Mouse (Mus musculus): ENCODE measurements around the gene Thsd4.

Thsd4 gene

DNA sequence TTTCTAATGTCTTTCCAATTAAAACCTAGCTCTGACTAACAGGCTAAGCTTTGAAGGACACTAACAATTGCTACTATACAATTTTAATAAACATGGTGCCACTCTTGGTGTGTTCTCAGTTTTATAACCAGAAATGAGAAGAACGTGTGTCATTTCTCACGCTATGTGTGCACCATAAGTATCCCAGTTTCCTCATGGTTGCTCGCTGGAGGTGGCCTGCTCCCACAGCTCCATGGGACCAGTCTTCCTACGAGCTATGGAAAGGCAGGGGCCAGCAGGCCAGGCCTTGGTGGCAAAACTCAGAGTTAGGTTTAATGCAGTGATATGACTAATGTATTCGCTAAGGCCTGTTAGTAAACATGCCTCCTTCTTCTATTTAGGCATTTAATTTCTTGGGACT lies 468.7 kb downstream of the Thsd4 start:
- DNase-seq, result no peak

DNA sequence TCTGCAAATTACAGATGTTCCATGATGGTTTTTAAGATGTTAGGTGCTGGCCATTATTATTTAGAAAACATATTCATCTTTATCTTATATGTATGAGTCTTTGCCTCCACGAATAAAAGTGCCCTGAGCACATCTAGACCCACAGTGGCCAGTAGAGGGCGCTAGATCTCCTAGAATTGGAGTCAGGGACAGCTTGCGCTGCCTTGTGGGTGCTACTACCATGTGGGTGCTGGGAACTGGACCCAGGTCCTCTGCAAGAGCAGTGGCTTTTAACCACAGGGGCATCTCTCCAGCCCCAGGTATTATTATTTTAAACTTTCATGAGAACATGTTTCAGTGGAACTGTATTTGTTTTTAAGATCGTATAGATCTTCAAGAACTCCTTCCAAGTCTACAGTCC lies 469.4 kb downstream of the Thsd4 start:
- DNase-seq, result peak in 1 of 2 experiments; percentile 5

DNA sequence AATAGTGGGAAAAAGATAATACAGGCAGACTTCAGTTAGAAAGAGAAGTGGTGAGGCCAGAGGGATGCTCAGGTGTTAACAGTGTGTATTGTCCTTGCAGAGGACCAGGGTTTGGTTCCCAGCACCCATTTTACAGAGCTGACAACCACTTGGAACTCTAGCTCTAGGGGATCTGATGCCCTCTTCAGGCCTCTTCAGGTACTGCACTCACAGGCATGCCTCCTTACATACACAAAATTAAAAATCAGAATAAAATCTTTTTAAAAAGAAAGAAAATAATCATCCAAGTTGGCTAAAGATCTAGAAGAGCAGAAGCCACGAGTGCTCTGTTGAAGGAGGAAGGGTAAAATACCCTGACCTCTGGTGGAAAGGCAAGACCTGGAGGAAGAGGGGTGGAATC lies 478.7 kb downstream of the Thsd4 start:
- no peak for DNase-seq

DNA sequence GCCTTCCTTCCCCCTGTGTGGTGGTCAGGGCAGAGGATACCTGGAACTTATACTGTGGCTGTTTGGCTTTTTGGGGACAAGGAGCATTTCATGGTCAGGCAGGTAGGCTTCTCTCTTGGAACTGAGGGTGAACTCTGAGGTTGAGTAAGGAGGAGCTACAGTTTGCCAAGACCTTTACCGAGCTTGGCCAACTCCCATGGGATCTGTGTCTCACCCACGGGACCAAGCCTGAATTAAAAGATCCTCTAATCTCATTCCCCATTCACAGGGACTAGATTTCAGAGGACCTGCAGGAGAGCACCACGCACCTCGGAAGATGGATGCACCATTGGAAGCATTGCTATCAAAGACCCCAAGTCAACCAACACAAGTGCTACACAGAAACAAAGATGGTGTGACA lies 487.0 kb downstream of the Thsd4 start:
- no peak for DNase-seq

DNA sequence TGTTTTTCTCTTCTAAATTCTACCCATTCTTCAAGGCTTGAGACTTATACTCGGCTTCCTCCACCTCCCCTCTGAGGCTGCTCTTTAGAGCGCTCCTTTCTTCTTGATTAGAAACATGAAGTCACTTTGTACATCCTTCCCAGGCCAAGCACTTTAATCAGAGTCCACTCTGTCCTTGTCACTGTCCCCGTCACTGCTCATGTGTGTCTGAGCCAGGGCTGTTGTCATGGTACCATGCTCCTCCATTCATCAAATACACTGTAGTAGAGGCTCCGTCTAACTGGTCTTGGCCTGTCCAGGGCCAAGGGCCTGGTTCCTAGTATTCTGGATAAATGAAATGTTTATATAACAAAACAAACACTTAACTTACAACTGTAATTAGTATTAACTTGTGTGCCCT lies 494.6 kb downstream of the Thsd4 start:
- DNase-seq, result no peak

DNA sequence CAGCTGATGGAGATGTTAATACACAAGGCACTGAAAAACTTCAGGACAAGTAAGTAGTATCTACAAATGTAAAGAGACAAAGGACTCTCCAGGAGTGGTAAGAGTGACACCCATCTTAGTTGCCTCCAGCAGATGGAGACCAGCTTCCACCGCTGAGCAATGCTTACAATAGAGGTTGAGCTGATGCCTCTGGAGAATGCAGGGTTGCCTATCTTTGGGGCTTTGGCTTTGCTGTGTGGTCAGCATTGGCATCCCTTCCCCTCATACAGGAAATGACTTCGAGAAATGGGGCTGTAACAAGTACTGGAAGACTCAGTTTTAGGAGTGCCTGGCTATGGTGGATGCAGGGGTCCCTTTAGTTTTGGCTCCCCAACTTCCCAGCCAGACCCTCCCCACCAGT lies 495.1 kb downstream of the Thsd4 start:
- no peak for DNase-seq

DNA sequence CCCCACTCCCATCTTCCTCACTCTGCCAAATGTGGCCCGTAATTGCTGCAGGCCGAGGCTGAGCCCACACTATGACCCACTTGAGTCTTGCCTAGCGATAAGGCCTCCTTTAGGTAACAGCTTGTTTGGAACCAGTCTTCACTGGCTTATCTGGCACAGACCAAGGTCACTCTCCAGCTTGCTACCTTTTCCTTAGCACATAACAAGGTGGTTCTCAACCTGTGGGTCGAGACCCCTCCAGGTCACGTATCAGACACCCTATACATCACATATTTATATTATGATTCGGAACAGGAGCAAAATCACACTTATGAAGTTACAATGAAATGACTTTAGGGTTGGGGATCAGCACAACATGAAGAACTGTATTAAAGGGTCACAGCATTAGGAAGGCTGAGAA lies 495.9 kb downstream of the Thsd4 start:
- DNase-seq, result no peak

DNA sequence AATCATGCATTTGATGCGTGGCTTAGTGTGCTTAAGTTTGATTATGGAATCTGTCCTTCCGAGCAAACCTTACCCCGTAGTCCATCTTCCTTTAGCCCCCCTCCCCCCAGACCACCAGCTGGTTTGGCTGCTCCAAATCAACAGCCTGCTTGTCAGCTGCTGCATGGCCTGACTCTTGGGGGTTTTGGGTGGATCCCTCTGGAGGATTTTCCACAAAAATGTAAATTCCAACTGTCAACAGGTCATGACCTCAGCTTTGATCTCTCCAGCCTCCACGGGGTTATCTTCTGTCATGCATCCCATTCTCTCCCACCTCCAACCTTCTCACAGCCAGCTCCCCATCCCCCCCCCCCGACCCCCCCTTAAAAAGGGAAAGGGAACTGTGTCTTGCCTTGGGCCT lies 496.9 kb downstream of the Thsd4 start:
- no peak for DNase-seq

DNA sequence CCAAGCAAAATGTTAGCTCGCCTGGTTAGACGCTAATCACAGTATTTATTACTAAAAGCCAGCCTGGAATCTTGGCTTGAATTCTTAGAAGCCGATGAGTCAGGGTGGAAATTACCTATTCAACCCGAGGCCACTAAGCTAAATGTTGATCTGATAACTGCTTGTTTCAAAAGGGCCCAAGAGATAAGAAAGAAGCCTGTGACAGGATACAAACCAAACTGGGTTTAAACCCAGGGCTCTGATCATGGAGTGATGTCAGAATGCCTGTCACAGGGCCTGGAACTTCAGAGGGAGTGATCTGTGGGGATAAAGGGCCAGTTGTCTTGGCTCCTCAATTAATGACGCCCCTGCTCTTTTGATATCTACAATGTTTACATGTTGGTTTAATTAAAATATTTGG lies 497.3 kb downstream of the Thsd4 start:
- DNase-seq, result no peak

DNA sequence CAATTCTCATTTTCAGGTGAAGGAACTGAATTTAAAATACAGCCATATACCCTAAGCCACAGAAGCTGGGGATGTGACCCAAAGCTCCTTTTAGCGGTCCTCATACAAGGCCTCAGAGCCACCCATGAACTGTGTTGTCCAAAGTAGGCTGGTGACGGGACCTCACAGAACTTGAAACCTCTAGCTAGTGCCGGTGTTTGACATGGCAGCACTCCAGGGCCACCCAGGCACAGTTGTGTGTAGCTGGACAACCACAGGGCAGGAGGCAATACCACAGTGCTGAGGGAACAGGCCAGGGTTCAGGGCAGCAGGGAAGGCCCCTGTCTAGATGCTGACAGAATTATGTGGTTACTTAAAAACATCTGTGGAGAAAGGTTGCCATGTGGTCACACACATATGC lies 499.5 kb downstream of the Thsd4 start:
- no peak for DNase-seq

DNA sequence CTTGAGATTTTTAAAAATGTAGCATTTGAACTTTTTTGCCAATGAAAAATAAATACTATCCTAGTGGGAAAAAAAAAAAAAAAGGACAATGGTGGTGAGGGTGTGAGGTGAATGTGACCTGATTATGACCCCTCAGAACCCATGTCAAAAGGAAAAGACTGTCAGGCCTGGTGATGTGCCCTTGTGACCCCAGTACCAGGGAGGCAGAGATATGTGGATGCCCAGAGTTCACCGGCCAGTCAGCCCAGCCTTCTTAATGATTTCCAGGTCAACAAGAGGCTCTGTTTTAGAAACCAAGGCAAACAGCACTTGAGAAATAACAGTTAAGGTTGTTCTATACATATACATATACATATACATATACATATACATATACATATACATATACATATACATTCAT lies 501.4 kb downstream of the Thsd4 start:
- no peak for DNase-seq

DNA sequence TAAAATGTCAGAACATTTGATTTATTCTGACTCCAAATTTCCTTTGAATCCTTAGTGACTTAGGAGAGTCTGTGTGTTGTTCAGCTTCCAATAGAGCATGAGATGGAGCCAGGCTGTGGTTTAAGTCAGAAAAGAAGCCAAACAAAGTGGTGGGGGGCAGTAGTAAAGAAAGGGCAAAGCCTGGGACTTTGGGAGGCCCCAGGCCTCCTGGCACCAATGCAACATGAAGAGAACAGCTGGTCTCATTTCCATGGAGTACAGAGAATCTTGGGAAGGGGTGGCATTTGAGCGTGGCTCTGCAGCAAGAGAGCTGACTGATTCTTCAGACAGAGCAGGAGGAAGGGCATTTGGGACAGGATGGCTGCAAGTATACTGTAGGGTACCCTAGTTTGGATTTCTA lies 511.6 kb downstream of the Thsd4 start:
- DNase-seq, result no peak

DNA sequence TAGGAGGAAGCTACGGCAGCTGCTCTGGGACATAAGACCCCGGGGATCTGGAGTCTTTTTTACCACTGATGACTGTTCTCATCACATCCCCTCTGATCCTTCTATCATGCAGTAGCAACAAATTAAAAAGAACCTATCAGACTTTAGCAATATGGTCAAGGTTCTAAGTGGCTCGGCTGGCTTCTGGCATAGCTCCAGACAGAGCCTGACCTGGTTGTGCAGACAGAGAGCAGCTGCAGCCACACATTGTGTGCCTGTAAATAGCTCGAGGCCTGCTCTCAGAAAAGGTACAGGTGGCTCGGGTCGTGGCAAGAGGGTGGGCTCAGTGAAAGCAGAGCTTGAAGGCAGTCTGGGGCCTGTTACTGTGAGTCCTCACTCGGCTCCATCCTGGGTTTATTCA lies 512.9 kb downstream of the Thsd4 start:
- peak; percentile 26 to 50 for DNase-seq

DNA sequence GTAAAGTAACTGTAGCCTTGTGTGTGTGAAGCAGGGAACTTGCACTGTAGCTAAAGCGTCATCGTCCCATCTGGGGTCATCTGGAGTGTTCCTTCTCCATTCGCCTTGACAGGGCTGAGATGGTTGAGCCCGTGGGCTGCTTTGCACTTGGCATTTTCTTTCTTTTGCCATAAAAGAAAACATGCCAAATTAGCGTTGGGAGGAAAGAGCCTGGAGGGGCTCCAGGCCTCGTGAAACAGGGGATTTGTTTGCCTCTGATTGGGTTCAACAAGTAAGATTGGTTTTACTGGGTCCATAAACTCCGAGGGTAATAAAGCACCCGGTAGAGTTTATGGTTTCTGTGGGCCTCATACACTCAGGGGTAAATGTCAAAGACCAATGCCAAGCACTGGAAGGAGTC lies 519.5 kb downstream of the Thsd4 start:
- DNase-seq, result no peak

DNA sequence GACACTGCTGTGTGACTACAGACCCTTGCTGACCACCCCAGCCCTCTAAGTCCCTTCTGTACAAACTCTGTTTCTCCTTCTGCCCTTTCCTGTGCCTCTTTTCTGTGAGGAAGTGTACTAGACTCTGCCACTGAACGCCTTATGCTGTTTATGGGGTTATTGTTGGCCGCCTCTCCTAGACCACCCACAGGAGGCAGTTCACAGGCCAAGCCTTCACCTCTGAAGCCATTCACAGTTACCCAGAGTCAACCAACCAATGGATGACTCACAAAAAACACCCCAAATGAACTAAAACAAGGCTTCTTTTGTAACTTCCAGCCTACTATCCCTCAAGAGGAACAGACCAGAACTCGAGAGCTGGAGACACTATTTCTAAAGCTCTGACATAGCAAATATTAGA lies 520.4 kb downstream of the Thsd4 start:
- DNase-seq, result no peak

DNA sequence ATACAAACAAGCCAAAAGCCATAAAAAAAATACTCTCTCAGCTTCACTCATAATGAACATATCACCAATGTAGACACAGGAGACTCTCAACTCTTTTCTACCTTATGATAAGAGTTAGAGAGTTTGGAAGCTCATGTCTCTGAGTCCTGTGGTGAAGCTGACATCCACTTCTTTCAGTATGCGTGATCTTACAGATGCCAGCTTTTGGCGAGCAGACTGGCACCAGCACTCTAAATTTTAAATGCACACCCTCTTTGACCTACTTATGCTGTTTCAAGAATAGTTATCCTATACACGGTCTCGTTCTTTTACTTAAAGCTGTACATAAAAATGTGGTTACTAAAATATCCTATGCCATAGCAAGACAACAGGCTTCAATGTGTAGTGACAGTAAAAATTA lies 524.1 kb downstream of the Thsd4 start:
- no peak for DNase-seq

DNA sequence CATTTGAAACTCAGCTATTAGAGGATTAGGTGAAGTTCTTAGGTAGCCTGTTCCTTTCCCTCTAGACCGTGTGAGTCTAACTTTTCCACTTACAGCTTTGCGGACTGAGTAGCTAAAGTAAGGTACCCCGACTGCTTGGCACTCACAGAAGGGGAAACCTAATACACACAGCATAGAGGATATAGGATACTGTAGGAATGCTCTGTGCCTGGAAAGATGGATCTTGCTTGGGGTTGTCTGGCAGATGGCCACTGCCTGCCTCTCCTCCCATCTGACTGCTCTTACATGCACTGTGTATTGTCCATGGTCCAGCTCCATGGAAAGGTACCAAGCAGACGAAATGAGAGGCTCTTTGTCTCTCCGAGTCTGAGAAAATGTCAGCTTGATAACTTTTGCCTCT lies 530.4 kb downstream of the Thsd4 start:
- DNase-seq, result no peak

DNA sequence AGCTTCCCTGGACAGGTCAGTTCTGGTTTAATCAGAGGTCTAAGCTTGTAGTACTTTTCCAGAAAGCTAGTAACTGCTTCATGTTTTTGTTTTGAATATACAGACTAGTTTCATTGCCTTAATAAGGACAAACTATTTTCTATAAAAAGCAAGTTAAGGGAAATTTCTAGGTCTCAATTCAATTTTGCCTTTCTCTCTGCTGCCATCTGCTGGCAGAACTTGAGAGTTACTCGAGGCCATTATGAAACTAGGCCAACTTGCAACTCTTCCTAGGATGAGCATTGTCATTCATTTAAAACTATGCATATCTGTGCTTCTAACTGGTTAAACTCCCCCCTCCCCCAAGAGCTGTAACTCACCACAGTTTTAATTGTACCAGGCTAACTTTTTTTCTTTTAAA lies 532.0 kb downstream of the Thsd4 start:
- peak; percentile 52 to 75 for DNase-seq

DNA sequence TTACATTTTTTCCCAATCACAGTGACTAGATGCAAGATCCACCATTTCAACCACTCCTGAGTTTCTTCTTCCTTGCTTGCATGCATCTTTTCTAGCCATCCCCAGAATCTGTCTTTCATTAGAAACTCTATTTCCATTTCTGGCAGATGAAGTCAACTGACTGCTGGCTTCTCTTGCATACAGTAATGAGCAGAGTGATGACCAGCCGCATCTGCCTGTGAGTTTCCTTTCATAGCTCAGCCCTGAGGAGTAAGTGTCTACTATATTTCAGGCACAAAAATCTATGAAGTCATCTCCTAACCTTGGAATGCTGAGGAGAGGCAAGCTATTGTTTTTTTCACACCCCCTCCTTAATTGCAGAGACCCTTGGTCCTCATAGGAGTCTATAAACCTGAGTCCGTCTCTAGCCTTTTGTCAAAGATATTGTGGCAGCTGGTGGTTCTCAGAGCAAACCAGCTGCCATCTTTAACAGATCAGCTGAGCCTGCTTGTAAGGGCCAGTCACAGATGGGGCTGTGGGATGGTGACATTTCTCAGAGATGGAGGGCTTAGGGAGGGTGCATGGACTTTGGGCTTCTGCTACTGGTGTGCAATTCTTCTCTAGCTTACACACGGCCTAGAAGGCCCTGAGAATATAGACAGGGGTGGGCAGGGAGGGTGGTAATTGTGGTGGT lies 535.8 kb downstream of the Thsd4 start:
- no peak for DNase-seq

DNA sequence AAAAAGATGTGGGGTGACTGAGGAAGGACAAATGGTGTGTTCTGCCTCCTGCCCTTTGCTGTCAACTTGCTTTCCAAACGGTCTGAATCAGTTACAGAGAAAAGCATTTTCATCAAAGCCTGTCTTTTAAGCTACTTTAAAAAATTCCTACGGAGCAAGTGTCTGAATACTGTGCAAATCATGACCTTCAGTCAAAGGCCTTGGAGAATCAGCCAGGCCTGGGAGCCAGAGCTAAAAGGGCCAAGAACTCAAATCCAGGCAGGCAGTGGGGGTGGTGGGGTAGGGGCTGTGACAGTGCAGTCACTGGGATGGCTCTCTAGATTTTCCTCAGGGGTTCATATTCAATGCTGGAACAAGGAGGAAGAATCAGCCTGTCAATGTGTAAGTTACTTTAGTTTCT lies 540.7 kb downstream of the Thsd4 start:
- DNase-seq, result no peak

DNA sequence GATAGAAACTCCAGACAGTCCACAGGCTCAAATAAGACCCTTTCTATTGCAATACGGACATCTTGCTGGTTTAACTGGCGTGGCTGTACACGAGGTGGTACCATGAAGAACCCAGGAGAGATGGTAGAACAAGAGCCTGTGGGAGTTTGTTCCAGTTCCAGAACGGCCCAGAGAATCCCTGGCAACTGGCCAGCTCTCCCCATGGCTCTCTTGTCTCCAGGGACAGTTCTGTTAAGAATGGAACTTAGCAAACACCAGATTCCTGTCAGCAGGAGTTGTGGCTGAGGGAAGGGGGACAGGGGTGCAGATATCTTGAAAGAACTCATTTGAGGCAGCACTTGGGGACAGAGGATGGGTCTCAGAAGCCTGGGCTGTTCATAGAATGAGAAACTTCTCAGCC lies 550.6 kb downstream of the Thsd4 start:
- peak in 1 of 2 experiments; percentile 14 for DNase-seq

DNA sequence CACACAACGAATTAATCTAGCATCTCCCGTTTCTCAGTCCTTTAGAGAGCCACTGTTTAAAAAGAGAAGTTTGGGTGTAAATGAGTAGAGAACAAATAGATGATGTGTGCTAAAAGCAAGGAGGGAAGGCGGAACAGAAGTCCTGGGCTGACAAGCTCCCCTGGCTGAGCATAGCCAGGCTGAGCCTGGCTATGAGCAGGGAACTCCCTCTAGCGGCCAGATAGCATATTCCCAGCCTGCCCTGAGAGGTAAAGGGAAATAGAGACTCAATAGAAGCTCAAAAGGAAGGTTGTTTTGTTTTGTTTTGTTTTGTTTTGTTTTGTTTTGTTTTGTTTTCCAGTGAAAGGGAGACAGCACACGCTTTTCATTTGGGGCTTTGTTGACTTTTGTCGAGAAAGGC lies 552.5 kb downstream of the Thsd4 start:
- DNase-seq, result peak; percentile 54 to 77

DNA sequence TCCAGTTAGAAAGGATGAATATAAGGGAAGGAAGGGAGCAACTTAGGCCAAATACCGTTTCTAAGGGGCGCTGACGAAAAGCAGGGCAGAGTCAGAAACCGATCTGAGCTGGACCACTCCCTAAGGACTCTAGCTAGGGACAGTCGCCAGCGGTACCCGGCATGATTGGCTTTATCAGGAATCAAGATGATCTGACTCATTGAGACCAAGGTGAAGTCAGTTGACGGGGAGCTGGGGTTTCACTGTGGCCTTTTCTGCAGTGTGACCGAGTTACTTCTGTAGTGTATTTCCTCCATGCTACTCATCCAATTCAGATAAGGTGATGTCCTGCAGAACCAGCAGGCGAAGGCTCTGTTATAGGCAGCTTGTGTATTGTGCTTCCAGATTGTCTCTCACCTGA lies 556.8 kb downstream of the Thsd4 start:
- no peak for DNase-seq

DNA sequence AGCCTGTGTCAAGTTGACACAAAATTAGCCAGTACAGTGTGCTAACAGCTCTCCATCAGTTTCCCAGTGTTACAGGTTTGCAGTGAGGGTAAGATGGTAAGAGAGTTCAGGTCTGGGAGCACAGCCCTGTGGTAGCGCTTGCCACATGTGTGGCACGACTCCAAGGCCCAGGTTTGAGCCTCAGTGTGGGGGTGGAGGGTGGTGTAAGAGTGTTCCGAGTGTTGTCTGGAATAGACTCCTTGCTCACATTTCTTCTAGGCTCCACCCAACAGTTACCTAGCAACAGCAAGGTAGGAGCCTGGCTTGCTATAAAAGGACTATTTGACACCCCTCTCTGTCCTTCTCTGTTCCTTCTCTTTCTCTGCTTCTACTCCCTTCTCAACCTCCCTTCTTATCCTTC lies 557.5 kb downstream of the Thsd4 start:
- no peak for DNase-seq

DNA sequence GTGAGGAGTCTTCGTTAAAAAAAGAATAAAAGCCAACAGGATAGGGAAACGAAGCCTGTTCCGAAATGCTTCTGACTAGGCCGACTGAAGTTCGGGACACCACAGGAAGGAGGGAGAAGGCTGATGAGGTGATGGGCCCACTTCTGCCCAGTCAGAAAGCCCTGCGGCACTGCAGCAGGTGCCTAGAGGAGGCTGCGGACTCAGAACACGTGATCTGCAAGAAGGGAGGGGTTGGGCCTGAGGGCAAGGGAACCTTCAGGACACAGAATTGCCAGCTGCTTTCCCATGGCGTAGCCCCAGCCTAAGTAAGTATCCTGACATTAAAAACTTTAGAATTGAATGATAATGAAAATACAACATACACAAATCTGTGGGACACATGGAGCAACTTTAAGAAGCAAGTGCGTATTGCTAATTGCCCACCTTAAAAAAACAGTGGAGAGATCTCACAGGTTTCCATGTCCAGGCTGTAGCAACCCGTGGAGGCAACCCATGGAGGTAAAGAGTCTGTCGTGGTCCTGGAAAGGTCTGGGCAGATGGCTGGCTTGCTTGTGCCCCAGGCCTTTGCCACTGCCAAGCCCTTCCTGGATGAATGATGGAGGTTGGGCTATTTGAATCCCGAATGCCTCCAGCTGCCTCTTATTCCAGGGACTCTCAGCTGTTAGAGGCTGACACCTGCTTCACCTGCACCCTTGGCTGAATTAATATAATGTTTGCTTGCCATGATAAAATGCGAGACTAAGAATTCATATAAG lies 560.5 kb downstream of the Thsd4 start:
- peak; percentile 25 to 44 for DNase-seq
